20 mouse cellular contexts compared by ENCODE assay signal in genomic region chr16:42648531-42649142, GRCm38 (mm10).
DNase-seq lines count a peak whose midpoint lies in the region; ATAC-seq and TF ChIP-seq lines count a peak whose summit lies in the region.
"Had no signal": no experiment of that assay in that cellular context is flagged by ENCODE, and none has a peak within 500 bp of the region (broad histone marks: within the 10 kb centered on the region; RNA-seq: fewer than 3 reads in every experiment).

No protein-coding gene starts in this region.

- peak; percentile 61 for DNase-seq in heart, adult 11 months
- DNase-seq in heart, adult 8-10 months (ENCODE audit: low spot score) = no peak
- DNase-seq in 416B (ENCODE audit: low read depth) = peak; percentile 54
- DNase-seq in Patski (ENCODE audit: low read depth, low spot score) = no peak
- no peak for DNase-seq in natural killer cell, adult 2 months (ENCODE audit: low spot score in 2 of 2)
- DNase-seq in liver = no peak
- DNase-seq: adrenal gland, postnatal 10 days; adrenal gland, postnatal 36 days; cerebellum, adult 18-20 months; cerebellum, adult 9-10 months; cerebellum, postnatal 14 days; forebrain, postnatal 0 days; gastrocnemius, adult 2 months; gastrocnemius, postnatal 14 days; heart, adult 2 months had no signal

- ATAC-seq in Patski = peak; percentile 17
- ATAC-seq in megakaryocyte-erythroid progenitor cell, adult 5-6 weeks (replicated peaks; ENCODE audit: low FRiP score, low TSS enrichment, poor library complexity, severe bottlenecking) = no peak
- ATAC-seq: forebrain, embryonic 14.5 days; forebrain, postnatal 0 days had no signal

- POLR2A ChIA-PET in Patski (lab: Charles Lee) = no interaction called here

- in situ Hi-C loops in Patski (cut with MboI; ENCODE audit: low pct_unique_long_range_greater_than_20kb) = no loop called here

- H3K27me3 ChIP-seq in Patski = no peaks in the 10 kb centered on the region
- H3K27me3 ChIP-seq: CH12.LX; hindbrain, embryonic 12.5 days; hindbrain, embryonic 15.5 days had no signal

- CTCF ChIA-PET in Patski (lab: Charles Lee) = no interaction called here

- no peak for TF ChIP-seq CTCF in Patski (IDR thresholded peaks at IDR 0.05)

Comparison
In these comparisons a context has a peak if more than half of its experiments do, and no peak if none do; other contexts are left out.
1. DNase-seq: peak in heart, adult 11 months (single experiment) and 416B (single experiment); none in heart, adult 8-10 months (single experiment), Patski (single experiment), natural killer cell, adult 2 months (0 of 2) and liver (single experiment).